Mouse (Mus musculus): ENCODE data around the gene Ccdc194.

Ccdc194 gene

DNA sequence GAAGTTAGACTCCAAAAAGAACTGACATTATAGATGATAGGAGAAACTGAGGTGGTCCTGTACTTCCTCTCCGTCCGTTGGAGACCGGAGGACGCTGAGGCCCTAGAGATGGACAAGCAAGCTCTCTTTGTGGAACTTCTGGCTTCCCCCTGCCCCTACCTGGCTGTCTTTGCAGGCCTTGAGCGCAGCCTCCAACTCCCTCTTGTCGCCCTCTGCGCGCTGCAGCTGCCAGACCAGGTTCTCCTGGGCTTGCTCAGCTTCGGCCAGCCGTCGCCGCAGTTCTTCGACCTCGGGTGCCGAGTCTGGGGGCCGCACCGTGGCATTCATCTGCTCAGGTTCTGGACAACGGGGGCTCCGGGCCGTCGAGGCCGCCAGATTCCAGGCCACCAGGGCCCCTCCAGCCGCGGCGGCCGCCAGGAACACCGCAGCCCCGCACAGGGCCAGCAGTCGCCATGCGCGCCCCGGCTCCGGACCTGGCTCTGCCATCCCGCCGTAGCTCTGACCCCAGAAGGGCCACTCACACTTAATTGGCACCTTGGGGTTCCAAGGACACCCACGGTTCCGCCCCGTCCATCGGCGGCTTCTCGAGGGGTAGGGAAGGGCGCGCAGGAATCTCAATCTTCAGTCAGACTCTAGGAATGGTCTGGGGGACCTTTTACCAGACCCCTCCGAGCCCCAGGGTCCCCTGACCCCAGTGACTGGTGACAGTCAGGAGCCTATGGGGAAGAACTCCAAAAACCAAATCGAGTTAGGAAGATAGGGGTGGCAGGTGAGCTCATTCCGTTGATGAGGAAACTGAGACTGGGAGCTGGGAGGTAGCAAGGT, at the start of gene Ccdc194:
TSS of gene Ccdc194 (minus strand) at position 486 of the 825 bp plus-strand sequence.
- DNase-seq = no peak

DNA sequence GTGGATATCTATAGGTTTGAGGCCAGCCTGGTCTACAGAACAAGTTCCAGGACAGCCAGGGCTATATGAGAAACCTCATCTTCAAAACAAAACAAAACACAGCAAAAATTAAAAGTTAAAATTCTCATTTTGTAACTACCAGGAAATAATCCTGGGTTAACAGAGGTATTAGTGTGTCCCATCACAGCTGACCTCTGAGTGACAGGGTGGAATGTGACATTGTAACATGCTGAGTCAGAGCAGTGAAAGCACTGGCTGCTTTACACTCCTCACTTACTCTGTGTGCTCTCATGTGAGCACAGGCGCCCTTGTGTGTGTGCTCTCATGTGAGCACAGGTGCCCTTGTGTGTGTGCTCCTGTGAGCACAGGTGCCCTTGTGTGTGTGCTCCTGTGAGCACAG, 49.5 kb upstream of the Ccdc194 start:
- no peak for DNase-seq

GRCm38 (mm10) chr8:71574426-71574825, 48.9 kb upstream of the Ccdc194 start:
- DNase-seq = no peak

- peak; percentile 58 to 67 for DNase-seq
Observed at GRCm38 (mm10) chr8:71572847-71573633, 47.5 kb upstream of the Ccdc194 start.

DNA sequence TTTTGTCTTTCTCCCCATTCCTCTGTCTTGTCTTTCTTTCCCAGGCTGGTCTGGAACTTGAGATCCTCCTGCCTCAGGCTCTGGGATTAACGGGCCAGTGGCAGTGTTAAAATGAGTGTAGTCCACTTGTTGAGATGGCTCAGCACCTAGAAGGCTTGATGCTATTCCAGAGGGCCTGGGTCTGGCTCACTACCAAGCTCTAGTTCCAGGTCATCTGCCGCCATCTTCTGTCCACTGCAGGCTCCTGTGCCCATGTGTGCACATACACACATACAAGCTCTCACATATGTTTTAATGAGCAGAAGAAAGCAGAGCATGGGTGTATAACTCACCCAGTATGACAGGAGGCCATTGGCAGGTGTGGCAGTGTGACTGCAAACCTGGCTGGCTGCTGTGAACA, 46.6 kb upstream of the Ccdc194 start:
- DNase-seq = no peak

DNA sequence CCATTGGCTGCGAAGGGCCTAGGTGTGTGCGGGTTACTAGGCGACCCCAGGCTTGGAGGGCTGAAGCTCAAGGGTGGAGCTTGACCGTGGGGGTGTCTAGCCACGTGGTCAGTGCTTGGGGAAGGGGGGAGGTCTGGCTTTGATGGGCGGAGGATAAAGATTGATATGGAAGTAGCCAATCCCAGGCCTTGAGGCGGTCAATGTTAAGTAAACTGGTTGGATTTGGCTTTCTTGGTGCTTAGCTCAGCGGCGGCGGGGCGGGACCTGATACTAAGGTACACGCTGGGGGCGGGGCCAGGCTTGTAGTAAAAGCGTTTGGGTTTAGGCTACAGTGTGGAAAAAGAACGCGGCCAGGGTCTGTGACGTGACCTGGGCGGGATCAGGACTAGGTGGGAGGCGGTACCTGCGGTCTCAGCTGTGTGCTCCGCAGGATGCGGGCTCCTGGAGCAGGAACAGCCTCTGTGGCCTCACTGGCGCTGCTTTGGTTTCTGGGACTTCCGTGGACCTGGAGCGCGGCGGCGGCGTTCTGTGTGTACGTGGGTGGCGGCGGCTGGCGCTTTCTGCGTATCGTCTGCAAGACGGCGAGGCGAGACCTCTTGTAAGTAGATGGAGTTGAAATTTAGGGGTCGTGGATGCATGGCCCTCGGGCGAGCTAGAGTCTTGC, 44.9 kb upstream of the Ccdc194 start:
- peak; percentile 97 to 98 for DNase-seq

- peak; percentile 89 to 94 for DNase-seq
Observed at GRCm38 (mm10) chr8:71569366-71570290, 44.1 kb upstream of the Ccdc194 start.

DNA sequence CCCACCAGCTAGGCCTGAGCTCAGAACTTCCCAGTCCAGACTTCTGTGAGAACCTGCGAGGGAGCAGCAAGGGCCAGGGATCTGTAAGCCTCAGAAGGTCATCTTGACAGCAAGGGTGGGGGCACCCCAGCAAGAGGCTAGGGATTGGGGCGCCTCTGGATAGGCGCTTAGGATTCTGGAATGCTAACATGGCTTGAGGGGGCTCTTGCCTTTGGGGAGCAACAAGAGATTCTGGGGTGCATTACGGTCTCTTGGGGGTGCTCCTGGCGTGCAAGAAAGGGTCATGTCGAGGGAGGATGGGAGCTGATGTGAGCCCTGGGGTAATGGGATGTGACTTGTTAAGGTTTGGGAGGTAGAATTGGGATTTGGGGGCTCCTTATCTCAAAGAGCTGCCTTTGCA, 43.4 kb upstream of the Ccdc194 start:
- no peak for DNase-seq

DNA sequence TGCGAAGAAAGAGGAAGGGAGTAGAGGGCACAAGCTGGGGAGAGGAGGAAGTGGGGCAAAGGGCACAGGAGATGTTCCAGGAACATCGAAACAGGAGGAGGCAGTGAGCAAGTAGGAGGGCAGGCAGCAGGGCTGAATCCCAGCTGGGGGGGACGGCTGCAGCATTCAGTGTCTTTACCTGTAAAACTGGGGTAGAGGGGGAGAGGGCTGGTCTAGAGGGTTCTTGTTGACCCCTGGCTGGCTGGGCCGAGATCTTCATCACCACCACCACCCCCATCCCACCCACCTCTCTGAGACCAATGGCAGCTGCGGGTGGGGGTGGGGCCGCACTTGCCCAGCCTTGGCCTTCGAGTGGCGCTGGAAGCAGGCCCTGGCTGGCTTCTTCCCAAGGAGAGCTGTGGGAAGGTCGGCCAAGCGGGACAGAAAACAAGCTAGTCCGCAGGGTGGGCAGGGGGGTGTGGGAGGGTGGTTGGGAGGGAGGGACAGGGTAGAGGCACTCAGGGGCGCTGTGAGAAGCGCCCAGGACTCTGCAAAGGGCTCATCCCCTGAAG, 43.0 kb upstream of the Ccdc194 start, which contains the start of gene Slc27a1:
TSS of gene Slc27a1 (plus strand) at position 496 of the 551 bp plus-strand sequence.
- peak; percentile 79 to 90 for DNase-seq

GRCm38 (mm10) chr8:71567587-71567986, 42.1 kb upstream of the Ccdc194 start:
- DNase-seq = no peak

- no peak for DNase-seq
Observed at GRCm38 (mm10) chr8:71566501-71566900, 41.0 kb upstream of the Ccdc194 start, which contains the start of gene Nxnl1. TSS of gene Nxnl1 (minus strand) at chr8:71566601.

- DNase-seq = no peak
Observed at GRCm38 (mm10) chr8:71563992-71564391, 38.5 kb upstream of the Ccdc194 start.

DNA sequence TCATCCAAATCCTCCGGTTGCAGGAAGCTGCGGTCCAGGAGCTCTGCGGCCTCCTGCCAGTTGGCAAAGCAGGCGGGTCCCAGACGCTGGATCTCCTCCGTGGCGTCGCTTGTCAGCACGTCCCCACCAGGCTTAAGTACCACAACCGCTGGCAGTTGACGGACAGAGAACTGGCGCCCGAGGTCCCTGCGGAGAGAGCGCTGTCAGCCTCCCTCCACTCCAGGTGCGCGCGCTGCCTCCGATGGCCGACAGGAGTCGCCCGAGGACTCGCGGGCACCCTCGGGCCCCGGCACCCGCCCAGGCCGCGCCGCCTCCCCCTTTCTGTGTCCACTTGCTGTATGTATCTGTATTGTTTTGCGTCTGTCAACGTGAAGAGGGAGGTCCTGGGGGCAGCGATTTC, 37.2 kb upstream of the Ccdc194 start:
- DNase-seq = peak; percentile 90 to 91

- peak; percentile 78 to 81 for DNase-seq
Observed at GRCm38 (mm10) chr8:71561401-71561800, 35.9 kb upstream of the Ccdc194 start.

GRCm38 (mm10) chr8:71560765-71561164, 35.3 kb upstream of the Ccdc194 start:
- no peak for DNase-seq

- no peak for DNase-seq
Observed at GRCm38 (mm10) chr8:71560071-71560470, 34.6 kb upstream of the Ccdc194 start.

GRCm38 (mm10) chr8:71558958-71559690, 33.6 kb upstream of the Ccdc194 start:
- DNase-seq = peak; percentile 88 to 91

DNA sequence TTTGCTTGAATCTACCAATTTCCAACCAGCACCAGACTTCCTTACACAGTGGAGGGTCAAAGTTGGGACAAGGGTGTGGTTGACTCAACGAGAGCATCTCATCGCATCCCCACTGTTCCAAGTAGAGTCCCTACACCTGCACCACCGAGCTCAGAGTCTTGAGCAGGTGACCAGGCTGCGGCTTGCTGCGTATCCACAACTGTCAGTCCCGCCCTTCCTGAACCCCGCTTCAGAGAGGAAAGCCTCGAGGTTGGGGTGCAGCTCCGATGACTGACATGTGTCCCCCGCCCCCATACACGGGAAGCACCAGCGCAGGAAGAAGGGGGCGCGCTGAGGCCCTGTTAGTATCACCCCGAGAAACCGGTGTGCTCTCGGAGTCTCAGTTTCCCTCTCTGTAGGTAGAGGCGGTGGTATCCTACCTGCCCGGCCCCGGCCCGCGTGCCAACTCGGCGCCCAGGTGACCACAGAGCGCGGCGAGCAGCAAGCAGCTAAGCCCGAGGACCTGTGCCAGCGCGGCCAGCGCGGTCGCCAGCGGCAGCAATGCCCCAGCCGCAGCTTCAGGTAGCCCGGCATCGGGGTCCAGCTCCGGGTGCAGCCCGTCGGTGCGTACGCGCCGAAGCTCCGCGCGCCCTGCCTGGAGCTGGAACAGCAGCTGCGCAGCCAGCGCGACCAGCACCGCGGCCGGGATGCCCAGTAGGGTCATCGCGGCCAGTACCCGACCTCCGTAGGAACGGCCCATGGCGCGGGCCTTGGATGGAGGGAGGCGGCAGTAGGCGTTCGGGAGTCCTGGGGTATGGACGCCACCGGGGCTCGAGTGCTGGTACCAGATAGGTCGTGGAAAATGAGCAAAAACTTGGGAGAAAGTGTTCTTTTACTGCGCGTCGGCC, 32.8 kb upstream of the Ccdc194 start, which contains the start of gene Tmem221:
TSS of gene Tmem221 (minus strand) at position 801 of the 887 bp plus-strand sequence.
- peak; percentile 29 to 45 for DNase-seq

DNA sequence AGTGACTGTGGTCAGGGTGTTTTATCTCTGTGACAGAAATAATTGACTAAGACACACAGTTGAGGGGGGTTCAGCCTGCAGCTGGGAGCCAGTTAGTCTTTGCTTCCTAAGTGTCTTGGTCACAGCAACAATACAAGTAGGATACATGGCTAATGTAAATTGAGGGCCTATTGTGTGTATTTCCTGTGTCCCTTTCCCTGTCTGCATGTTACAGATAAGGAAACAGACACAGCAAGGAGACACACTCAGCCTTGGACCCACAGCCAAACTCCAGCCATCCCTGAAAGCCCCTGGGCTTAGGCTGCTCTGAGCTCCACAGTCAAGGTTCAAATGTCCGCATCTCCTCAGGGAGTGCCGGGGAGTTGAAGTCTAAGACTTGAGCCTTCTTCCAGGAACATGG, 29.1 kb upstream of the Ccdc194 start:
- no peak for DNase-seq

GRCm38 (mm10) chr8:71554001-71554400, 28.5 kb upstream of the Ccdc194 start:
- DNase-seq = no peak
